Mouse (Mus musculus) MEL (cell line): ENCODE data around the gene Card11. TPM values are rescaled to one million over a fixed set of nuclear protein-coding genes. Genes with fewer than 3 reads are reported as not detected.

ENCODE experiments used
- DNase-seq: peaks from one replicate; pipeline ENCODE4 v3.0.0; 2011; ENCODE audit warnings: low read depth, low spot score
- H3K27ac ChIP-seq: 2 replicates; pipeline ENCODE4 v1.5.1; 2012; ENCODE audit warnings: low read depth, mild to moderate bottlenecking, control low read depth, low read length, moderate library complexity; ENCODE audit not compliant: control insufficient read depth
- H3K27me3 ChIP-seq, 2 experiments: fragments of 150-350 bp in 1 of 2; sonication (generic) in 1 of 2; 2 replicates each; pipeline ENCODE4 v1.6.1; 2012; ENCODE audit warnings: low read length in 2 of 2, mild to moderate bottlenecking in 2 of 2, improper control_type of control experiment in 1 of 2, moderate library complexity in 1 of 2; ENCODE audit not compliant: insufficient read depth in 2 of 2, control insufficient read depth in 1 of 2
- H3K36me3 ChIP-seq, 2 experiments: 2 replicates each; pipeline ENCODE4 v1.6.1; 2012 to 2014; ENCODE audit warnings: low read length in 2 of 2, improper control_type of control experiment in 1 of 2, inconsistent platforms in 1 of 2, mild to moderate bottlenecking in 1 of 2; ENCODE audit not compliant: insufficient read depth in 2 of 2, control insufficient read depth in 1 of 2
- H3K4me1 ChIP-seq, 2 experiments: fragments of 150-350 bp in 1 of 2; sonication (generic) in 1 of 2; 2 replicates each; pipeline ENCODE4 v1.6.1; 2012; ENCODE audit warnings: low read length in 2 of 2, improper control_type of control experiment in 1 of 2, mild to moderate bottlenecking in 1 of 2; ENCODE audit not compliant: insufficient read depth in 2 of 2, control insufficient read depth in 1 of 2
- H3K4me3 ChIP-seq, 2 experiments: fragments of 150-350 bp in 1 of 2; sonication (generic) in 1 of 2; 2 replicates each; pipeline ENCODE4 v1.5.1; 2012; ENCODE audit warnings: low read depth in 2 of 2, low read length in 2 of 2, mild to moderate bottlenecking in 2 of 2, moderate library complexity in 2 of 2, control low read depth in 1 of 2, improper control_type of control experiment in 1 of 2; ENCODE audit not compliant: control insufficient read depth in 1 of 2, insufficient read depth in 1 of 2
- H3K79me2 ChIP-seq: 2 replicates; pipeline ENCODE4 v1.6.1; 2012; ENCODE audit warnings: mild to moderate bottlenecking, low read length, moderate library complexity; ENCODE audit not compliant: control insufficient read depth, poor library complexity, insufficient read depth
- H3K9ac ChIP-seq: 2 replicates; pipeline ENCODE4 v1.6.1; 2012; ENCODE audit warnings: low read depth, mild to moderate bottlenecking, control low read depth, low read length, moderate library complexity; ENCODE audit not compliant: control insufficient read depth, poor library complexity, severe bottlenecking
- H3K9me3 ChIP-seq: fragments of 150-350 bp; sonication (generic); replicated peaks from 2 replicates; pipeline ENCODE4 v1.6.1; 2012; ENCODE audit warnings: mild to moderate bottlenecking, low read length, improper control_type of control experiment, moderate library complexity; ENCODE audit not compliant: insufficient read depth
- CTCF ChIP-seq, 3 experiments: IDR thresholded peaks in 2 of 3; conservative IDR thresholded peaks in 1 of 3; 2 replicates each; pipeline ENCODE4 v1.5.1; 2011 to 2012; ENCODE audit warnings: low read length in 3 of 3, low read depth in 2 of 3, mild to moderate bottlenecking in 2 of 3, improper control_type of control experiment in 1 of 3, inconsistent platforms in 1 of 3, mixed read lengths in 1 of 3, moderate library complexity in 1 of 3; ENCODE audit not compliant: control insufficient read depth in 1 of 3, insufficient read depth in 1 of 3, poor library complexity in 1 of 3, severe bottlenecking in 1 of 3
- E2F4 ChIP-seq: IDR thresholded peaks from 2 replicates; pipeline ENCODE4 v1.6.1; 2011; ENCODE audit warnings: low read depth, low read length, improper control_type of control experiment, borderline replicate concordance
- ETS1 ChIP-seq: IDR thresholded peaks from 2 replicates; pipeline ENCODE4 v1.6.1; 2012; ENCODE audit warnings: low read depth, mild to moderate bottlenecking, inconsistent platforms, low read length, improper control_type of control experiment, moderate library complexity
- GABPA ChIP-seq: IDR thresholded peaks from 2 replicates; pipeline ENCODE4 v1.6.1; 2012; ENCODE audit warnings: low read depth, mild to moderate bottlenecking, inconsistent platforms, low read length, improper control_type of control experiment, moderate library complexity
- NELFE ChIP-seq: IDR thresholded peaks from 2 replicates; pipeline ENCODE4 v1.6.1; 2011; ENCODE audit warnings: low read depth, low read length, improper control_type of control experiment
- RAD21 ChIP-seq: IDR thresholded peaks from 2 replicates; pipeline ENCODE4 v1.6.1; 2011; ENCODE audit warnings: mild to moderate bottlenecking, low read depth, low read length, improper control_type of control experiment
- SIN3A ChIP-seq: IDR thresholded peaks from 2 replicates; pipeline ENCODE4 v1.6.1; 2012; ENCODE audit warnings: low read length, improper control_type of control experiment, inconsistent platforms
- USF2 ChIP-seq, 2 experiments: IDR thresholded peaks; 2 replicates each; pipeline ENCODE4 v1.6.1; 2011 to 2012; ENCODE audit warnings: improper control_type of control experiment in 2 of 2, low read length in 2 of 2, borderline replicate concordance in 1 of 2, inconsistent platforms in 1 of 2, low read depth in 1 of 2, mild to moderate bottlenecking in 1 of 2; ENCODE audit not compliant: insufficient read depth in 1 of 2
- polyA plus RNA-seq, 2 experiments: library from polyadenylated mRNA; stranded (reverse) in 1 of 2; unstranded in 1 of 2; fragments of >175 nt in 1 of 2; fragments of >200 nt in 1 of 2; gene quantifications; 2 replicates each; pipeline versions ENCODE4 v1.2.1 to v1.2.4; 2012; ENCODE audit warnings: low replicate concordance in 2 of 2, low read depth in 1 of 2; ENCODE audit not compliant: insufficient read length in 2 of 2, insufficient read depth in 1 of 2, missing spikeins in 1 of 2
- total RNA-seq: library from RNA; depleted of rRNA; stranded (reverse); fragments of 300-350 nt; gene quantifications from 2 replicates; pipeline ENCODE4 v1.2.3, GENCODE M21; 2012

Gene Card11
- total and polyA plus RNA-seq, 3 experiments, result not detected

- TF ChIP-seq SIN3A (no peak), E2F4 (no peak)
- no peak for DNase-seq
- Histone ChIP-seq H3K36me3 (no peaks in the 10 kb centered on the region), H3K9me3 (no peaks in the 10 kb centered on the region), H3K79me2 (no peaks in the 10 kb centered on the region), H3K27me3 (no peaks in the 10 kb centered on the region), H3K4me1 (no peaks in the 10 kb centered on the region), H3K27ac (no peak overlapping the region), H3K9ac (no peak overlapping the region), H3K4me3 (no peak overlapping the region)
Measured at GRCm38 (mm10) chr5:140980783-140981182, 19.6 kb downstream of the Card11 start.

GRCm38 (mm10) chr5:140980051-140980450, 20.3 kb downstream of the Card11 start:
- H3K4me1 ChIP-seq, result no peaks in the 10 kb centered on the region
- no peaks in the 10 kb centered on the region for H3K79me2 ChIP-seq
- H3K36me3 ChIP-seq, result no peaks in the 10 kb centered on the region
- no peak overlapping the region for H3K9ac ChIP-seq
- TF ChIP-seq GABPA, result no peak
- no peak for TF ChIP-seq ETS1
- no peaks in the 10 kb centered on the region for H3K9me3 ChIP-seq
- no peak for DNase-seq
- no peaks in the 10 kb centered on the region for H3K27me3 ChIP-seq
- no peak overlapping the region for H3K27ac ChIP-seq
- no peak overlapping the region for H3K4me3 ChIP-seq

GRCm38 (mm10) chr5:140962945-140963344, 37.4 kb downstream of the Card11 start:
- H3K4me3 ChIP-seq, result no peak overlapping the region
- H3K9me3 ChIP-seq, result no peaks in the 10 kb centered on the region
- TF ChIP-seq ETS1 (no peak), RAD21 (no peak), NELFE (no peak), CTCF (IDR thresholded peaks at IDR 0.05 in 2 of 3, conservative IDR thresholded peaks at IDR 0.05 in 1 of 3; ENCODE audit: control insufficient read depth in 1 of 3, insufficient read depth in 1 of 3, low read depth in 2 of 3, low read length in 3 of 3, poor library complexity in 1 of 3, severe bottlenecking in 1 of 3) (peak in 1 of 3 experiments; percentile 26; a peak in 2 of 6 replicates)
- DNase-seq, result no peak
- no peaks in the 10 kb centered on the region for H3K4me1 ChIP-seq
- H3K27ac ChIP-seq, result no peak overlapping the region
- no peaks in the 10 kb centered on the region for H3K36me3 ChIP-seq
- H3K9ac ChIP-seq, result no peak overlapping the region
- no peaks in the 10 kb centered on the region for H3K79me2 ChIP-seq
- no peaks in the 10 kb centered on the region for H3K27me3 ChIP-seq

- no peak overlapping the region for H3K4me3 ChIP-seq
- no peak for TF ChIP-seq USF2 (IDR thresholded peaks at IDR 0.05; ENCODE audit: borderline replicate concordance in 1 of 2, insufficient read depth in 1 of 2, low read depth in 1 of 2, low read length in 2 of 2)
- DNase-seq, result no peak
- no peaks in the 10 kb centered on the region for H3K79me2 ChIP-seq
- H3K36me3 ChIP-seq, result no peaks in the 10 kb centered on the region
- H3K9ac ChIP-seq, result no peak overlapping the region
- no peak overlapping the region for H3K27ac ChIP-seq
- H3K27me3 ChIP-seq, result no peaks in the 10 kb centered on the region
- H3K9me3 ChIP-seq, result no peaks in the 10 kb centered on the region
- H3K4me1 ChIP-seq, result no peaks in the 10 kb centered on the region
Measured at GRCm38 (mm10) chr5:140960732-140961131, 39.6 kb downstream of the Card11 start.
